Mouse (Mus musculus): ENCODE results near the gene Gm6902. TPM values are rescaled to one million over a fixed set of nuclear protein-coding genes. Genes with fewer than 3 reads are reported as not detected.

Gm6902 gene
- total RNA-seq (2023) = not detected in 2 replicates

DNA sequence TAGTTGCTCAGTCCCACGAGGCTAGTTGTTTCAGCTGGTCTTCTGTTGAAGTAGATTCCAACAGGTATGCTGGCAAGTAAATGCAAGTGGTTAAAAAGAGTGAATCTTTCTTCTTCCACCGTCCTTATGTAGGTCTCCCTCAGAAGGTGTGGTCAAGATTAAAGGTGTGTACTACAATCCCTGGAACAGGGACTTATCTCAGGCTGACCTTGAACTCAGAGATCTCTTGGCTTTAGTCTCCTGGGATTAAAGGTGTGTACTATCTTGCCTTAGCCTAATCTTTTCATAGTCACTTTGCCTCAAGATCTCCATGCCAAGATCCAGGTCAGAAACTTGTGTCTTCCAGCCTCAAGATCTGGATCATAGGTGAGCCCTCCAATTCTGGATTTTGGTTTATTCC is at the start of gene Gm6902:
Gene Gm6902, minus strand, starts transcription at position 101 of the 400 bp plus-strand sequence.

DNA sequence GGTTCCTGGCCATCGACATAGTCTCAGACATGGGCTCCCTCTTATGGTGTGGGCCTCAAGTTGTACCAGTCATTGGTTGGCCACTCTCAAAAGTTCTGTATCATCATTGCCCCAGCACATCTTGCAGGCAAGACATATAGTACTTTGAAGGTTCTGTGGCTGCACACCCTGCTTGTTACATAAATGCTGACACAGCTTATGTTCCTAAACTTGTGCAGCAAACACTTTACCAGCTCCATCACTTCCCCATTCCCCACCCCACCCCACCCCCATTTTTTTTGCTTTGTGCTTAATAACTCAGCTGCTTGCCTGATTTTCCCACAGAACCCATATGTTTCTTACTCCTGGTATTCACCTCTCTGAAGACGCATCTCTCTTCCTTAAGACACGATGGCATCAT is 22.2 kb upstream of the Gm6902 start, which contains the start of gene Nlrp4e:
Gene Nlrp4e, plus strand, starts transcription at position 301 of the 400 bp plus-strand sequence.

DNA sequence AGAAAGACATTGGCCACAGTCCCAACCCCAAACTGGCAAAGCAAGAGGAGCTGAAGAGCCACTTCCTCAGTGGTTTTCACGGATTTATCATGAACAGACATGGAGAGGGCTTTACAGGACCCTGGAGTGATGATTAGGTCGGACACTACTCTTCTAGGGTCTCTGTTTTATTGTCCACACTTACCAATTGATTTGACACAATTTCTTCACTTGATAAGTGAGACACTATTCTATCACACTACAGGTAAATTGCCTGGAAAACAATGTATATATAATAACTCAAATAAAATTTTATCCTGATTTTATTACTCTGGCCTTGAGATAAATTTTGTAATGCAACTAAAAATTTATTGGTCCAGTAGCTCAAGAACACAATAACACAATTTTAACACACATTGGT is 27.1 kb downstream of the Gm6902 start, which contains the start of gene Vmn1r166:
Gene Vmn1r166, minus strand, starts transcription at position 101 of the 400 bp plus-strand sequence.

Other genes starting within 250 kb of the Gm6902 start
- gene Vmn1r163, start 223.4 kb downstream of the Gm6902 start, total RNA-seq (2023) = not detected in 2 replicates
- not detected in 2 replicates for gene Gm8720, start 211.4 kb downstream of the Gm6902 start, total RNA-seq (2023)
- not detected in 2 replicates for gene Gm10662, start 134.4 kb downstream of the Gm6902 start, total RNA-seq (2023)
- gene Vmn1r165, start 61.6 kb downstream of the Gm6902 start, total RNA-seq (2023) = not detected in 2 replicates
- not detected in 2 replicates for gene Vmn1r166, start 27.2 kb downstream of the Gm6902 start, total RNA-seq (2023)
- not detected in 2 replicates for gene Nlrp4e, start 22.3 kb upstream of the Gm6902 start, total RNA-seq (2023)
- not detected in 2 replicates for gene Nlrp5, start 107.0 kb upstream of the Gm6902 start, total RNA-seq (2023)
- not detected in 2 replicates for gene Vmn1r167, start 228.3 kb upstream of the Gm6902 start, total RNA-seq (2023)